Mouse (Mus musculus) limb, embryonic 12.5 days (tissue): ENCODE data around the gene Ypel4. TPM values are rescaled to one million over a fixed set of nuclear protein-coding genes. Genes with fewer than 3 reads are reported as not detected.

Experiments
- ATAC-seq: fragments of 200-750 bp; cut with Nextera tagmentation; 2 replicates; pipeline ENCODE4 v1.8.0; 2017; ENCODE audit warnings: low read depth, moderate TSS enrichment; ENCODE audit not compliant: insufficient number of reproducible peaks, insufficient read depth, low FRiP score, low TSS enrichment
- H3K27ac ChIP-seq: fragments of 300-500 bp; sonication (generic); 2 replicates; pipeline ENCODE4 v1.5.1; 2016; ENCODE audit warnings: mild to moderate bottlenecking, moderate library complexity
- H3K27me3 ChIP-seq: fragments of 300-500 bp; sonication (generic); 2 replicates; pipeline ENCODE4 v1.6.1; 2016; ENCODE audit warnings: mild to moderate bottlenecking, moderate library complexity
- H3K36me3 ChIP-seq: fragments of 300-500 bp; sonication (generic); 2 replicates; pipeline ENCODE4 v1.6.1; 2016; ENCODE audit warnings: mild to moderate bottlenecking, moderate library complexity
- H3K4me1 ChIP-seq: fragments of 300-500 bp; sonication (generic); replicated peaks from 2 replicates; pipeline ENCODE4 v1.6.1; 2016
- H3K4me2 ChIP-seq: fragments of 300-500 bp; sonication (generic); 2 replicates; pipeline ENCODE4 v1.6.1; 2016; ENCODE audit warnings: mild to moderate bottlenecking, moderate library complexity
- H3K4me3 ChIP-seq: fragments of 300-500 bp; sonication (generic); replicated peaks from 2 replicates; pipeline ENCODE4 v1.5.1; 2016; ENCODE audit warnings: mild to moderate bottlenecking
- H3K9ac ChIP-seq: fragments of 300-500 bp; sonication (generic); replicated peaks from 2 replicates; pipeline ENCODE4 v1.6.1; 2016; ENCODE audit warnings: mild to moderate bottlenecking, moderate library complexity
- H3K9me3 ChIP-seq: fragments of 300-500 bp; sonication (generic); 2 replicates; pipeline ENCODE4 v1.6.1; 2016; ENCODE audit warnings: mild to moderate bottlenecking, moderate library complexity
- WGBS: fragments of 180-500 bp; shearing (Covaris S2); methylation state at CpG from one replicate; pipeline ENCODE4 v1.1.7; 2016; 5-methylcytosine and 5-hydroxymethylcytosine counted together
- polyA plus RNA-seq: library from polyadenylated mRNA; unstranded; fragments of >200 nt; fragmentation: Nextera tagmentation; extraction: Ambion mirVana; gene quantifications from 2 replicates; pipeline ENCODE4 v1.2.1, GENCODE M21; 2016

Ypel4 gene
- polyA plus RNA-seq = 13.9 and 14.1 TPM in 2 replicates

GRCm38 (mm10) chr2:84733579-84734300, at the start of gene Ypel4:
Gene Ypel4, plus strand, starts transcription at chr2:84734058.
- Histone ChIP-seq H3K27me3 (no peaks in the 10 kb centered on the region), H3K4me1 (peaks cover 53% of the 10 kb centered on the region), H3K9me3 (no peaks in the 10 kb centered on the region), H3K4me3 (peak within 1 kb of the TSS; percentile 50), H3K27ac (peak within 1 kb of the TSS; percentile 56), H3K4me2 (peak within 1 kb of the TSS; percentile 75), H3K36me3 (no peaks in the 10 kb centered on the region), H3K9ac (peak within 1 kb of the TSS; percentile 74)
- 5% methylated on average over 8 of the region's 8 CpGs for WGBS
- peak; percentile 23 for ATAC-seq

DNA sequence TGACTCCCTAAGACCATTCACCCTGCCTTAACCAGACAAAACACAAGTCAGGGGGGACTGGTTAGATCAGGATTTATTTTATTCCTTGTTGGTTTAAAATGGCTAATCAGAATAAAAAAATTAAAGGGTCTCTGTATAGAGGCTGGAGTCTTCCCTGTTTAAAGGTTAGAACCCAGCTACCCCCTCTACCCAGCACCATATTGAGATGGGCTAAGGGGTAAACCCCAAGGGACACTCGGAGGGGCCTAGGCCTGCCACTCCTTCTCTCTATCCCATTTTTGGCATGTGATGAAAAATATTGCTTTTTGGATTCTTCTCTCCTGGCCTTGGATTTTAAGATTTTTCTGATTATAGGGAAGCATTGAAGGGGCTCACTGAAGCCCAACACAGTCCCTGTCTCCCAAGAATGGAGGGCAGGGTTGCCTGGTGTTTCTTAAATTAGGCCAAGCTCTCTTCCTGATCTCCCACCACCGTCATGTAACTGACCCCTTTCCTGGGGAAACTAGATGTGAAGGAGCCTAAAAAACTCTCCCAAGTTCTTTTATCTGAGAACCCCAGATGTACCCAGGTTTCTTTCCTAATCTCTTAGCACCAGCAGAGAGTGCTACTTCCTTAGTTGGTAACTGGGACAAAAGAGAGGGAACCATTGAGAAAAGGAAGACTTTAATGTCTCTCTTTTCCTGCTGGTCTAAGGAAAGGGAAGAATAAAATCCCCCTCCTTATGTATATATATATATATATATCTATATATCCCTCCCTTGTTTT, 45.6 kb upstream of the Ypel4 start:
- no peak overlapping the region for H3K9ac ChIP-seq
- WGBS = 79% methylated on average over 2 of the region's 2 CpGs
- no peak for ATAC-seq
- no peaks in the 10 kb centered on the region for H3K27me3 ChIP-seq
- H3K4me2 ChIP-seq = no peak overlapping the region
- H3K4me1 ChIP-seq = no peaks in the 10 kb centered on the region
- H3K4me3 ChIP-seq = no peak overlapping the region
- H3K9me3 ChIP-seq = 0 out of 2 replicates have a peak, but pooled peaks cover 5% of the 10 kb centered on the region
- H3K27ac ChIP-seq = no peak overlapping the region
- peaks cover 89% of the 10 kb centered on the region for H3K36me3 ChIP-seq

DNA sequence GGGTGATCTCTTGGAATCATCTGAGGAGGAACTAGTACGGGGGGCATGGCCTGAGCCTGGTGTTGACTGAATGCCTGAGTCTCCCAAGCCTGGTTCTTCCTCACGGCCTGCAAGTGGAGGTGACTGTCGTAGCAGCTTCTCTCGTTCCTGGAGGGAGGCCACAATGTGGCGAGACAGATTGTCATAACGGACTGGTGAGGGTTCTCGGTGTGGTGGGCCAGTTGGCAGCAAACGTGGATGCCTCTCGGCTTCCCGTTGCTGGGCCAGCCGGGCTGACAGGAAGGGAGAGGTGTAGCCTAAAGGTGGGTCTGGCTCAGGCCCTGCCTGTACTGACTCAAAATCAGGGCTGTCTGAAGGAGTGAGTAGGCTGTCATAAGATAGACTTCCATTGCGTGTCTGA, 43.8 kb upstream of the Ypel4 start:
- H3K27ac ChIP-seq = no peak overlapping the region
- H3K9ac ChIP-seq = no peak overlapping the region
- ATAC-seq = no peak
- H3K27me3 ChIP-seq = no peaks in the 10 kb centered on the region
- no peaks in the 10 kb centered on the region for H3K9me3 ChIP-seq
- H3K4me1 ChIP-seq = no peaks in the 10 kb centered on the region
- no peak overlapping the region for H3K4me3 ChIP-seq
- peaks cover 92% of the 10 kb centered on the region for H3K36me3 ChIP-seq
- WGBS = 89% methylated on average over 12 of the region's 12 CpGs
- no peak overlapping the region for H3K4me2 ChIP-seq

- no peak for ATAC-seq
- Histone ChIP-seq H3K4me2 (no peak overlapping the region), H3K36me3 (peaks cover 86% of the 10 kb centered on the region), H3K27me3 (no peaks in the 10 kb centered on the region), H3K4me1 (no peaks in the 10 kb centered on the region), H3K27ac (no peak overlapping the region), H3K4me3 (no peak overlapping the region), H3K9ac (no peak overlapping the region), H3K9me3 (no peaks in the 10 kb centered on the region)
- WGBS = 94% methylated on average over 5 of the region's 5 CpGs
Observed at GRCm38 (mm10) chr2:84695007-84695695, 38.7 kb upstream of the Ypel4 start.

DNA sequence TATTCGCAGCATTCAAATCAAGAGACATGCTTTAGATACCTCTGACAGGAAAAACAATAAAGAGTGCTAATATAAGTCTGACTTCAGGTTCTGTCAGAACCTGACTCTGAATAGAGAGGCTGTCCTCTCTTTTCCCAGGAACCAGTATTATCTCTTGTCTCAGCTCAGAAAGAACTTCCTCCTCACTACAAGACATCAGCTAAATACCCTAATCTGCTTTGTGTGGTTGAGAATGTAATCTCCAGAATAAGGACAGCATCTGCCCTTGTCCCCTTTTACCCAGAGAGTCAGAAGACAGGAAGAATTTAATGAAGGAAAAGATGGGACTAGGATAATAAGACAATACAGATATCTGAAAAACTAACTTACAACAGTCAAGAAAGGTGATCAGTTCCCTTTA, 30.4 kb upstream of the Ypel4 start:
- Histone ChIP-seq H3K9me3 (no peaks in the 10 kb centered on the region), H3K4me3 (no peak overlapping the region), H3K27me3 (no peaks in the 10 kb centered on the region), H3K36me3 (peaks cover 79% of the 10 kb centered on the region), H3K27ac (no peak overlapping the region), H3K9ac (no peak overlapping the region), H3K4me1 (peaks cover 9% of the 10 kb centered on the region), H3K4me2 (no peak overlapping the region)
- 100% methylated on average over 1 of the region's 1 CpGs for WGBS
- no peak for ATAC-seq

DNA sequence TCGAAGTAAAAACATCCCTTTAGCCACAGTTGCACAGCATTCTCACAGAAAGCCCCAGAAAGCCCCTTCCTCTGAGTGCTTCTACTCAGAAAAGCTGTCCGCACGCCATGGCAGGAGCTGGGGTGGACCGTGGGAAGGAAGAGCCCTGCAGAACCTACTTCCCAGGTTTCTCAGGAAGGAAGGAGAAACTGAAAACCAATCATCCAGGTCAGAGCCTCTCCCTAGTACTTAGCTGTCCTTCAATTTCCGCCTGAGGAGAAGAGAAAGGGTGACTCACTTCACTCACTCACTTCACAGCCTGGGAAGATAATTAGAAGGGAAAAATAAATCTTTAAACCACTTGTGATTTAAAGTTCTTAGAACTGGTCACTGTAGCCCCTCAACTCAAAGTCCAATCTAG, 29.5 kb upstream of the Ypel4 start:
- H3K36me3 ChIP-seq = peaks cover 79% of the 10 kb centered on the region
- no peak overlapping the region for H3K27ac ChIP-seq
- H3K9me3 ChIP-seq = no peaks in the 10 kb centered on the region
- ATAC-seq = no peak
- H3K4me3 ChIP-seq = no peak overlapping the region
- H3K4me1 ChIP-seq = peaks cover 9% of the 10 kb centered on the region
- no peak overlapping the region for H3K4me2 ChIP-seq
- no peak overlapping the region for H3K9ac ChIP-seq
- WGBS = 86% methylated on average over 5 of the region's 5 CpGs
- no peaks in the 10 kb centered on the region for H3K27me3 ChIP-seq

DNA sequence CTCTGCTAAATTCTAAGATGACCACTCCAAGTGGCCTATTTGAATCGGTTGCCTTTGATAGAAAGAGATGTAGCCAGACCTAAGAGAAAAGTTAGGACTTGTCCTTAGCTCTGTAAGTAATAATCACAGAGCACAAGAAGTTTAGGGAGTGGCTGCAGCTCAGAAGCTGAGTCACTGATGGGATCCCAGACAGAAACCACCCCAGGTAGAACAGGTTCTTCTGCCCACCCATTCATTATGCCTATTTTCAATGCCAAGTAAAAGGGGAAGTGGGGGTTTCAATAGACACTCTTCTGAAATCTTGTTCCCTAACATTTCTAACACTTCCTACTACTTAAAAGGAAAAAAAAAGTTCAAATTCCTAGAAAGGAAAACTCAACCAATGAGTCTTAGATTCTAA, 28.6 kb upstream of the Ypel4 start:
- Histone ChIP-seq H3K9me3 (no peaks in the 10 kb centered on the region), H3K4me1 (peaks cover 9% of the 10 kb centered on the region), H3K27ac (no peak overlapping the region), H3K36me3 (peaks cover 81% of the 10 kb centered on the region), H3K4me3 (no peak overlapping the region), H3K4me2 (no peak overlapping the region), H3K9ac (no peak overlapping the region), H3K27me3 (no peaks in the 10 kb centered on the region)
- ATAC-seq = no peak
- WGBS = 83% methylated on average over 1 of the region's 1 CpGs

DNA sequence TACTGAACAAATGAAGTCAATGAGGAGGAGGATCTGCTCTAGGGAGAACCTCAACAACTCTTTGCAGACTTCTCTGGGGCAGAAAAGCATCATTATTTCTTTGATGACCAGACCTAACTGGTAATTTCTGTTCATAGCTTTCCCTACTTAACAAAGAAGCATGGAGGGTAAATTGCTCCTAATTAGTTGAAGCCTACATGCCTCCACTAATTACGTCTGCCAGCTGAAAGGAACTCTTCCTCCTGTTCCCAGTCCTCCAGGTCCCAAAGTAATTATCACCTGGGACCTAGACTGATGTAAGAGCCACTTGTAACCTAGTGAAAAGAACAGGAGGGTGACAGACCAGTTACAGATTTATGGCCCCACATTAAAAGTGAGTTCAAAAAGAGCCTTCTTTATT, 26.3 kb upstream of the Ypel4 start:
- WGBS = 30% methylated on average over 1 of the region's 1 CpGs
- H3K4me2 ChIP-seq = no peak overlapping the region
- peak overlapping the region; percentile 17; the same call in 1 of the 2 replicates for H3K27ac ChIP-seq
- H3K9ac ChIP-seq = no peak overlapping the region
- no peaks in the 10 kb centered on the region for H3K9me3 ChIP-seq
- no peak for ATAC-seq
- H3K27me3 ChIP-seq = no peaks in the 10 kb centered on the region
- H3K4me3 ChIP-seq = no peak overlapping the region
- H3K36me3 ChIP-seq = peaks cover 71% of the 10 kb centered on the region
- H3K4me1 ChIP-seq = peaks cover 12% of the 10 kb centered on the region

GRCm38 (mm10) chr2:84711898-84712297, 22.0 kb upstream of the Ypel4 start:
- Histone ChIP-seq H3K4me1 (peaks cover 22% of the 10 kb centered on the region), H3K4me2 (no peak overlapping the region), H3K4me3 (no peak overlapping the region), H3K27me3 (no peaks in the 10 kb centered on the region), H3K9me3 (no peaks in the 10 kb centered on the region), H3K36me3 (peaks cover 40% of the 10 kb centered on the region), H3K27ac (no peak overlapping the region), H3K9ac (no peak overlapping the region)
- 86% methylated on average over 2 of the region's 2 CpGs for WGBS
- no peak for ATAC-seq

GRCm38 (mm10) chr2:84714422-84714810, 19.4 kb upstream of the Ypel4 start:
- WGBS = 2% methylated on average over 21 of the region's 26 CpGs
- H3K9me3 ChIP-seq = no peaks in the 10 kb centered on the region
- H3K27ac ChIP-seq = peak overlapping the region; percentile 95
- H3K4me2 ChIP-seq = peak overlapping the region; percentile 74
- peak overlapping the region; percentile 93 for H3K9ac ChIP-seq
- H3K27me3 ChIP-seq = no peaks in the 10 kb centered on the region
- peaks cover 13% of the 10 kb centered on the region for H3K4me1 ChIP-seq
- ATAC-seq = peak; percentile 16; the same call in 1 of the 2 replicates
- peaks cover 16% of the 10 kb centered on the region for H3K36me3 ChIP-seq
- peak overlapping the region; percentile 92 for H3K4me3 ChIP-seq
